Mouse (Mus musculus) forebrain, embryonic 11.5 days (tissue): Measurements from ENCODE around the gene Nav2. TPM values are rescaled to one million over a fixed set of nuclear protein-coding genes. Genes with fewer than 3 reads are reported as not detected.
A peak's percentile ranks its signal among the peaks of the same experiment; 100 is the strongest.

Source experiments
- ATAC-seq: fragments of 200-750 bp; cut with Nextera tagmentation; replicated peaks from 2 replicates; pipeline ENCODE4 v1.8.0; 2017; ENCODE audit warnings: moderate TSS enrichment; ENCODE audit not compliant: low FRiP score
- DNase-seq: peaks from one replicate; pipeline ENCODE4 v3.0.0-alpha.2; 2017; ENCODE audit warnings: low spot score
- H3K27ac ChIP-seq: fragments of 300-500 bp; sonication (generic); 2 replicates; pipeline ENCODE4 v1.5.1; 2014; ENCODE audit warnings: low read depth, low read length
- H3K27me3 ChIP-seq: fragments of 300-500 bp; sonication (generic); 2 replicates; pipeline ENCODE4 v1.6.1; 2014; ENCODE audit warnings: mild to moderate bottlenecking, low read length, mixed read lengths; ENCODE audit not compliant: control insufficient read depth, insufficient read depth
- H3K36me3 ChIP-seq: fragments of 300-500 bp; sonication (generic); 2 replicates; pipeline ENCODE4 v1.6.1; 2014; ENCODE audit warnings: mild to moderate bottlenecking, low read length, moderate library complexity, mixed read lengths; ENCODE audit not compliant: control insufficient read depth, insufficient read depth
- H3K4me1 ChIP-seq: fragments of 300-500 bp; sonication (generic); replicated peaks from 2 replicates; pipeline ENCODE4 v1.6.1; 2014; ENCODE audit warnings: low read length, mixed read lengths; ENCODE audit not compliant: control insufficient read depth, insufficient read depth
- H3K4me2 ChIP-seq: fragments of 300-500 bp; sonication (generic); 2 replicates; pipeline ENCODE4 v1.6.1; 2014; ENCODE audit warnings: low read depth, mild to moderate bottlenecking, low read length, moderate library complexity, mixed read lengths; ENCODE audit not compliant: severe bottlenecking
- H3K4me3 ChIP-seq: fragments of 300-500 bp; sonication (generic); 2 replicates; pipeline ENCODE4 v1.5.1; 2014; ENCODE audit warnings: low read depth, low read length
- H3K9ac ChIP-seq: fragments of 300-500 bp; sonication (generic); 2 replicates; pipeline ENCODE4 v1.6.1; 2014; ENCODE audit warnings: low read length
- H3K9me3 ChIP-seq: fragments of 300-500 bp; sonication (generic); 2 replicates; pipeline ENCODE4 v1.6.1; 2016; ENCODE audit warnings: low read length, mixed read lengths; ENCODE audit not compliant: control insufficient read depth
- WGBS: fragments of 180-500 bp; shearing (Covaris S2); extraction: QIAGEN DNeasy Blood & Tissue Kit; methylation state at CpG from one replicate; pipeline ENCODE4 v1.1.7; 2014; 5-methylcytosine and 5-hydroxymethylcytosine counted together
- polyA plus RNA-seq: library from polyadenylated mRNA; unstranded; fragments of >200 nt; fragmentation: Nextera tagmentation; extraction: Ambion mirVana; gene quantifications from 2 replicates; pipeline ENCODE4 v1.2.1, GENCODE M21; 2014

The Nav2 gene
- polyA plus RNA-seq, 1 experiment from 2014 or later: 7.2 TPM

DNA sequence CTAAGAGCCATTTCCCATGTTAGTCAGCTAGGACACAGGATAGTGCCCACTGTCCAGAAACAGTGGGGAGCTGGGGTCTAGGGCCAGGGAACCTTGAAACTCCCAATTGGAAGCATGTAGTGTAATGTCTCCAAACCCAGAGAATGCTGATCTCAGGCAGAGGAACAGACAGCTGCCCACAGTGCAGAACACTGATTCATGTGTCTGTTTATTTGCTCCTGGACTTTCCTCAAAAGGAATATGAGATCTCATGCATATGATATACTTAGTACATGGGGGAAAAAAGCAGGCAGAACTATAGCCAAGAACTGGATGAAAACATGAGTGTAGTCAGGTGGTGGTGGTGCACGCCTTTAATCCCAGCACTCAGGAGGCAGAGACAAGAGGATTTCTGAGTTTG, 297.0 kb downstream of the Nav2 start:
- Histone ChIP-seq H3K4me2 (no peak overlapping the region), H3K4me3 (no peak overlapping the region), H3K36me3 (no peaks in the 10 kb centered on the region), H3K27ac (no peak overlapping the region), H3K9ac (no peak overlapping the region), H3K27me3 (no peaks in the 10 kb centered on the region), H3K4me1 (peaks cover 4% of the 10 kb centered on the region; the same call in 1 of the 2 replicates), H3K9me3 (no peaks in the 10 kb centered on the region)
- 90% methylated on average over 1 of the region's 1 CpGs for WGBS
- DNase-seq (no peak), ATAC-seq (no peak)

DNA sequence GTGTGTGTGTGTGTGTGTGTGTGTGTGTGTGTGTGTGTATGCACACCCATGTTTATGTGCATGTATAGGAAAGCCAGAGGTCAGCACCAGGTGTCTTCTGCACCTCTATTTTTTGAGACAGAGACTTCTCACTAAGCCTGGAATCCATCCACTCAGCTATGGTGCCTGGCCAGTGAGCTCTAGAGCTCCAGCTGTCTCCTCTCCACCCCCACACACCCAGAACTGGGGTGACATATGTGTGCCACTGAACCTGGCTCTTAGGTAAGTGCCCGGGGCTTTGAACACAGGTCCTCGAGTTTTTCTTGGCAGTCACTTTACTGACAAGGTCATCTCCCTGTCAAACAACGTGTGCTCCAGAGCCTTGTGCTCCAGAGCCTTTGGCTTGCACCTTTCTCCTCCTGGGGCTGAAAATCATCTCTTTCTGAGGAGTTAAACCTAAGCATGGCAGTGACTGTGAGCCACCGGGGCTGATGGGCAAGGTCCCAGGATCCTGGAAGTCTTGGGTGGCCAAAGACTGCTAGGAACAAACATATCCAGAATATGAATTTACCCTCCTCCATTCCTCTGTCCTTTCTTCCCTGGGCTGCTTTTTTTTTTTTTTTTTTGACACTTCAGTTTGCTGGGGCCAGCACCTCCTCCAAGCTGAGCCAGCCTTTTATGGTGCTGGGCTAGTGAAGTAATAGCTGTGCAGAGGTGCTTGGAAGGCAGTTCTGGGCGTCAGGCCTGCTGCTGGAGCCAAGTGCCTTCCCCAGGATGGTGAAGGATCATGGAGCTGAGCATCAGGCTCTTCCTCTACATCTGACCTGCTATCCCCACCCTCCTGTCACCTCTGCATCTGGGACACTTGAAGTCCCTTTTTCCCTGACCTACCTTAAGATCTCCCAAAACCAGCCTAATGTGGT, 298.5 kb downstream of the Nav2 start:
- no peak overlapping the region for H3K27ac ChIP-seq
- H3K4me1 ChIP-seq: peaks cover 4% of the 10 kb centered on the region; the same call in 1 of the 2 replicates
- no peaks in the 10 kb centered on the region for H3K36me3 ChIP-seq
- no peak overlapping the region for H3K9ac ChIP-seq
- no peaks in the 10 kb centered on the region for H3K9me3 ChIP-seq
- 82% methylated on average over 5 of the region's 5 CpGs for WGBS
- H3K27me3 ChIP-seq: no peaks in the 10 kb centered on the region
- H3K4me2 ChIP-seq: no peak overlapping the region
- no peak for ATAC-seq
- DNase-seq: no peak
- no peak overlapping the region for H3K4me3 ChIP-seq

DNA sequence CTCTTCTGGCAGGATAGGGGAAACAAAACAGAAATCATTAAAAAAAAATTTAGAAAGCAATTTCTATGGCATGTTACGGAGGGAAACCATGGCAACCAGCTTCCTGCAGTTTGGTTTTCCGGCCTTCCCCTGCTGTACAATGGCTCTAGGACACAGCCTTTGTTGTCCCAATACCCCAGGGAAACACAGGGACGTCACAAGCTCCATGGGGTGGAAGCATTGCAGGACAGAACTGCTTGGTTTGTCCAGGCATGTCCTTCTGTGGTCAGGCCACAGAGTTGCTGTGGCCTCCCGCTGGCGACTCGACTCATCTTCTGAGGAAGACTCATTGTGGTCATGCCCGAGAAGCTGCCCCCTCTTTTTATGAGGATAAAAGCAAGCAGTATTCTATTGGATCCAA, 301.0 kb downstream of the Nav2 start:
- H3K9me3 ChIP-seq: no peaks in the 10 kb centered on the region
- H3K9ac ChIP-seq: no peak overlapping the region
- DNase-seq (no peak), ATAC-seq (no peak)
- no peaks in the 10 kb centered on the region for H3K27me3 ChIP-seq
- 52% methylated on average over 7 of the region's 7 CpGs for WGBS
- H3K4me3 ChIP-seq: no peak overlapping the region
- H3K36me3 ChIP-seq: no peaks in the 10 kb centered on the region
- no peak overlapping the region for H3K27ac ChIP-seq
- peaks cover 4% of the 10 kb centered on the region; the same call in 1 of the 2 replicates for H3K4me1 ChIP-seq
- H3K4me2 ChIP-seq: no peak overlapping the region

DNA sequence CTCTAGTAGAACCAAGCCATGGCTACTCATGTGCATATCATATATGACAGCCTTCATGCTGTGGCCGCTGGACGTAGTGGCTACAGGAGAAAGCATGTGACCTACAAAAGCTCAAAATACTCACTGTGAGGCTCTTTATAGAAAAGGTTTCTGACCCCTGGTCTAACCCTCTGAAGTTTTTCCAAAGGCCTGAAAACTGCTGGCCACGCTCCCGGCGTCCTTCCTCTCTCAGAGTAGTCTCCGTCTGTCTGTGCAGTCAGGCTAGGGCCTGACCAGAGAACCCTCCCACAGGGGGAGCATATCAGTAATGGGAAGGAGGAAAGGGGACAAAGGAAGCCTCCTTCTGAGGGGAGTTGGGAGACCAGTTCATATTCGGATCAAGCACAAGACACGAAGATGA, 302.2 kb downstream of the Nav2 start:
- WGBS: 93% methylated on average over 8 of the region's 8 CpGs
- H3K9me3 ChIP-seq: no peaks in the 10 kb centered on the region
- no peak overlapping the region for H3K9ac ChIP-seq
- H3K36me3 ChIP-seq: no peaks in the 10 kb centered on the region
- no peak overlapping the region for H3K4me2 ChIP-seq
- H3K27me3 ChIP-seq: no peaks in the 10 kb centered on the region
- DNase-seq (no peak), ATAC-seq (no peak)
- no peak overlapping the region for H3K4me3 ChIP-seq
- peaks cover 4% of the 10 kb centered on the region; the same call in 1 of the 2 replicates for H3K4me1 ChIP-seq
- no peak overlapping the region for H3K27ac ChIP-seq

DNA sequence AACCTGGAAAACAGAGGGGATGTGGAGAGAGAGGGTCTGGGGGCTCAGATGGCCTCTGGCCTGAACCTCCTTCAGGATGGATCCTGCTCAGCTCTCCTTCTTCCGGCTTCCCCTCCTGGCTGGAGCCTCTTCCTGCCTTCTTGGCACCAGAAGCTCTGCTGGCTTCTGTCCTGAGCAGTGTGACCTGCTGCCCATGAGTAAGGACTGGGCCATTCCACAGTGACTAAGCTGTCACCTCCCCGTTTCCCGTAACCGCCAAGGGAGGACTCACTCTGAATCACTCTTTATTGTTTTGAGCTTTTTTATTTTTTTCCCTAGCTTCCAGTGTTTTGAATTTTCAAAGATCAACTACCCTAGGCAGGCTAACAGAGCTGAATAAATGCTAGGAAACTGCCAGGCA, 304.5 kb downstream of the Nav2 start:
- Histone ChIP-seq H3K36me3 (no peaks in the 10 kb centered on the region), H3K9me3 (no peaks in the 10 kb centered on the region), H3K27ac (no peak overlapping the region), H3K4me3 (no peak overlapping the region), H3K4me1 (peaks cover 4% of the 10 kb centered on the region; the same call in 1 of the 2 replicates), H3K27me3 (no peaks in the 10 kb centered on the region), H3K4me2 (no peak overlapping the region), H3K9ac (no peak overlapping the region)
- DNase-seq (no peak), ATAC-seq (no peak)
- WGBS: 81% methylated on average over 4 of the region's 4 CpGs

DNA sequence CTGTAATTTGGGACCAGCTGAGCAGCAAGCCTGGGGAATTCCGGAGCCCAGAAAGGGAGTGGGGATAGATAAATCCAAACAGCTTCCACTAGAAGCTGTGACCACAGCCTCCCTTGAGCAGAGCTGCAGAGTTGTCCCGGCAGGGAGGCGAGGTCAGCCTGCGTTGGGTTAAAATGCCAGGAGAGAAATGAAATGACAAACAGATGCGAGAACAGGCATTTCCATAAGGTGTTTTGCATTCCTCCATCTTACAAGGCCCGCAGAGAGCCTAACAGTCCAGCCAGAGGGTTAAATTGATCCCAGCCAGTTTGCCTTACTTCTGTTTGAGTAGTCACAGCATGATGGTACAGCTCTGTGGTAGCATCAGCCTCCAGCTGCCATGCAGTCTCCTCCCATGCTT, 309.3 kb downstream of the Nav2 start:
- no peak for DNase-seq

DNA sequence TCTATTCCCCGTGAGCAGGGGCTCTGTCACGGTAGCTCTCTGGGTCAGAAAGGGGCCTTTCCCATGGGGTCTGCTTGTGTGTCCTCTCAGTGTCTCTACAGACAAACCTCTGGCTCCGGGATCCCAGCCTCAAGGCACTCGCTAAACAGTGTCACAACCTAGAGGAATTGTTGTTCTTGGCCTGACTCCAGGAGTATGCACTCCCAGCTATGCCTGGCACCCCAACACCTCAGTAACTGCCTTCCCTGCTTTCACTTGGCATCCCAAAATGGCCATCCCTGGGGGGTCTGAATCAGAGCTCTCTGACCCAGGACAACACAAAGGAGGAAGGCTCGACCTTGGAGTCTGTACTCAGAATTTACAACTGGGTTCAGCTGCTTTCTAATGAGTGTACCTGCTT, 317.2 kb downstream of the Nav2 start:
- no peak overlapping the region for H3K4me3 ChIP-seq
- H3K9ac ChIP-seq: no peak overlapping the region
- 89% methylated on average over 5 of the region's 5 CpGs for WGBS
- H3K27ac ChIP-seq: no peak overlapping the region
- H3K4me2 ChIP-seq: no peak overlapping the region
- H3K9me3 ChIP-seq: no peaks in the 10 kb centered on the region
- no peaks in the 10 kb centered on the region for H3K27me3 ChIP-seq
- no peaks in the 10 kb centered on the region for H3K36me3 ChIP-seq
- ATAC-seq: no peak
- no peaks in the 10 kb centered on the region for H3K4me1 ChIP-seq
- DNase-seq: peak; percentile 30

More for the DNA sequence above, 309.3 kb downstream of the Nav2 start:
- ATAC-seq: no peak
- H3K9me3 ChIP-seq: no peaks in the 10 kb centered on the region
- H3K27ac ChIP-seq: no peak overlapping the region
- H3K27me3 ChIP-seq: no peaks in the 10 kb centered on the region
- no peak overlapping the region for H3K4me2 ChIP-seq
- H3K4me1 ChIP-seq: no peaks in the 10 kb centered on the region
- H3K36me3 ChIP-seq: no peaks in the 10 kb centered on the region
- no peak overlapping the region for H3K4me3 ChIP-seq
- no peak overlapping the region for H3K9ac ChIP-seq
- 68% methylated on average over 6 of the region's 6 CpGs for WGBS

DNA sequence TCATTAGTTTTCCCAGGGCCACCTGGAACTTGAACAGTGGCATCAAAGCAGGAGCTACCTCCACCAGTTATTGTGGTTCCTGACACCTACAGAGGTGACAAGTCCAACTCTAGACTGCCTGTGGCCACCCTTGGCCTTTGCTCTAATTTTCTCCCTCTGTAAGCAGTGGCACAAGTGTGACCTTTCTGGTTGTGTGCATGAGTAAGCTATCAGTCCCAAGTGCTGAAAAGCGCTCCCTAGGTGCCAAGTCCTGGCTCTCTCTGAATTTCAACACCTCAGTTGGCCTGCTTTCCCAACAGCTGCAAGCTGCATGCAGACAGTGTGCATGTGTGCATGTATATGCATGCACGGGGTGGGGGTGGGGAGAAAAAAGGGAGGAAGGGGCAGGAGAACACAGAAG, 324.5 kb downstream of the Nav2 start:
- H3K36me3 ChIP-seq: no peaks in the 10 kb centered on the region
- ATAC-seq (no peak), DNase-seq (no peak)
- no peak overlapping the region for H3K4me2 ChIP-seq
- H3K9me3 ChIP-seq: no peaks in the 10 kb centered on the region
- WGBS: 85% methylated on average over 2 of the region's 2 CpGs
- no peaks in the 10 kb centered on the region for H3K4me1 ChIP-seq
- H3K4me3 ChIP-seq: no peak overlapping the region
- no peaks in the 10 kb centered on the region for H3K27me3 ChIP-seq
- H3K27ac ChIP-seq: no peak overlapping the region
- no peak overlapping the region for H3K9ac ChIP-seq

DNA sequence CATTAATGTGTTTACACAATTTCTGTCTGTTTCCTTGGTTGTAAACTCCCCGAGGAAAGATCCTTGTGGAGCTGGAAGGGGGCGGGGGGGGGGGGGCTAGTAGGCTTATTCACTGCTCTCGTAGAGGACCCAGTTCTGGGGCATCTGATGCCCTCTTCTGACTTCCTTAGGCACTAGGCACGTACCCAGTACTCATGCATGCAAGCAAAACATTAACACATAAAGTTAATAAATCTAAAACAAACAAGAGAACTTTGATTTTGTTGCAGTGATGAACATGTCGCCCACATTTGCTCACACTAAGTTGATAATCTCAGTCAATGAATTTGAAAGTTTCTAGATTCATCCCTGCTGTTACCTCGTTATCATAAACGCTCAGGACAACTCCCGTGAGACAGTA, 325.8 kb downstream of the Nav2 start:
- no peaks in the 10 kb centered on the region for H3K27me3 ChIP-seq
- ATAC-seq: no peak
- H3K4me3 ChIP-seq: no peak overlapping the region
- H3K36me3 ChIP-seq: no peaks in the 10 kb centered on the region
- no peaks in the 10 kb centered on the region for H3K4me1 ChIP-seq
- no peak overlapping the region for H3K27ac ChIP-seq
- WGBS: 81% methylated on average over 8 of the region's 8 CpGs
- H3K4me2 ChIP-seq: no peak overlapping the region
- no peaks in the 10 kb centered on the region for H3K9me3 ChIP-seq
- no peak for DNase-seq
- H3K9ac ChIP-seq: no peak overlapping the region
